Comparison of ENCODE assay signal across 13 mouse cellular contexts in the genomic region with DNA sequence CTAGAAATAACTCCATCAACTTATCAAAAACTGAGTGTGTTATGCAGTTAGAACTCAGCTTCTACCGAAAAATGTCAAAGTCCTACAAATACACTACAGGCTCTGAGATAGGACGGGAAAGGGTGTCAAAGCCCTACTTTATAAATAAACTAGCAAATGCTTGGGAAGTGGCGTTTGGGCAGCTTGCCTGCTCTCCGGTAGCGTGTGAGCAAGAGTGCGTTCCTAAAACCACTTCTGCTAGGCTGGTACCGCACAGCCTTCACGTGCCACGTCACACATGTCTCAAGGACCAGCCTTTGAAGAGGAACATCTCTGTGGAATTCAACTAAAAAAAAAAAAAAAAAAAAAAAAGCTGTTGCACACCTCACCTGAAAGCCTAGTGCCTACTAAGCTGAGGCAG. TPM values are rescaled to one million over a fixed set of nuclear protein-coding genes. Genes with fewer than 3 reads are reported as not detected.
A peak's percentile ranks its signal among the peaks of the same experiment; 100 is the strongest.
DNase-seq lines count a peak whose midpoint lies in the region; ATAC-seq and TF ChIP-seq lines count a peak whose summit lies in the region.
"Had no signal": no experiment of that assay in that cellular context is flagged by ENCODE, and none has a peak within 500 bp of the region (broad histone marks: within the 10 kb centered on the region; RNA-seq: fewer than 3 reads in every experiment).

No protein-coding gene starts in this region.

- TF ChIP-seq POLR2A in cerebellum, adult 2 months (IDR thresholded peaks at IDR 0.05; ENCODE audit: borderline replicate concordance, insufficient read depth, low read length): no peak

- 18% methylated on average over 9 of the region's 9 CpGs for WGBS in cerebellum, adult 2 months
- 80% methylated on average over 9 of the region's 9 CpGs for WGBS in forebrain, embryonic 15.5 days

- no peak overlapping the region for H3K27ac ChIP-seq in cerebellum, adult 2 months (ENCODE audit: insufficient read depth, low read length)
- peak overlapping the region; percentile 33 for H3K27ac ChIP-seq in left cerebral cortex, adult 2 months
- no peak overlapping the region for H3K27ac ChIP-seq in forebrain, embryonic 15.5 days (replicated peaks)

- H3K36me3 ChIP-seq in forebrain, embryonic 15.5 days: no peaks in the 10 kb centered on the region

- peak; percentile 45 to 53 for DNase-seq in cerebellum, adult 2 months
- no peak for DNase-seq in cerebellum, adult 8-10 months
- peak; percentile 63 for DNase-seq in layer of hippocampus, adult 9-11 months
- no peak for DNase-seq in layer of hippocampus, adult 9-10 months (ENCODE audit: low spot score)
- peak in 1 of 2 experiments; percentile 49 for DNase-seq in left cerebral cortex, adult 2 months (ENCODE audit: extremely low spot score in 1 of 2, low spot score in 2 of 2)
- DNase-seq in right cerebral cortex, postnatal 10 days (ENCODE audit: low spot score in 2 of 2): peak; percentile 86 to 88
- no peak for DNase-seq in adrenal gland, adult 18-20 months (ENCODE audit: low spot score in 2 of 2)
- DNase-seq: gastrocnemius, postnatal 10 days; liver, postnatal 0 days had no signal

- H3K4me1 ChIP-seq in cerebellum, adult 2 months (ENCODE audit: control insufficient read depth, insufficient read depth, low read length): peaks cover 40% of the 10 kb centered on the region
- peaks cover 4% of the 10 kb centered on the region; the same call in 1 of the 2 replicates for H3K4me1 ChIP-seq in forebrain, embryonic 15.5 days

- TF ChIP-seq CTCF in cerebellum, adult 2 months (IDR thresholded peaks at IDR 0.05; ENCODE audit: borderline replicate concordance, insufficient read depth, low read depth, low read length): no peak
- no peak for TF ChIP-seq CTCF in left cerebral cortex, adult 2 months (IDR thresholded peaks at IDR 0.05)

- no peak overlapping the region for H3K4me2 ChIP-seq in forebrain, embryonic 15.5 days (replicated peaks)

- no peak overlapping the region for H3K9ac ChIP-seq in forebrain, embryonic 15.5 days (replicated peaks)
- H3K9ac ChIP-seq: liver, postnatal 0 days had no signal

- H3K9me3 ChIP-seq in forebrain, embryonic 15.5 days: no peaks in the 10 kb centered on the region
- H3K9me3 ChIP-seq: G1E had no signal

- ATAC-seq in forebrain, embryonic 15.5 days (replicated peaks): no peak
- ATAC-seq: activated CD4-positive, CD25-positive, alpha-beta regulatory T cell, adult 4 months; intestine, embryonic 16.5 days; liver, postnatal 0 days had no signal

- no peak overlapping the region for H3K4me3 ChIP-seq in cerebellum, adult 2 months (replicated peaks; ENCODE audit: insufficient read depth, low read depth, low read length)
- H3K4me3 ChIP-seq in left cerebral cortex, adult 2 months: no peak overlapping the region
- no peak overlapping the region for H3K4me3 ChIP-seq in forebrain, embryonic 15.5 days

- no peaks in the 10 kb centered on the region for H3K27me3 ChIP-seq in cerebellum, adult 2 months (ENCODE audit: control insufficient read depth, insufficient read depth, low read length)
- no peaks in the 10 kb centered on the region for H3K27me3 ChIP-seq in forebrain, embryonic 15.5 days

- intact Hi-C loops in left cerebral cortex, adult 2 months (cut with DNase I): loop anchor here (2.0 kb wide), 1 partner anchor 62 kb away; no protein-coding TSS in a partner anchor

RNA-seq across cellular contexts. Expression of a gene that starts 36.7 kb away (rescaled TPM):
- 212 and 222 TPM in 2 replicates for polyA plus RNA-seq in cerebellum, adult 2 months (2012; rRNA removed)
- 100 to 1,000 TPM; 173 to 176 TPM for total RNA-seq in left cerebral cortex, adult 2 months (2021)
- polyA plus RNA-seq in forebrain, embryonic 15.5 days (2015; fragmentation: Nextera tagmentation; extraction: Ambion mirVana): 16.7 and 17.1 TPM in 2 replicates
- total RNA-seq in adrenal gland, adult 18-20 months (2021): 10 to 100 TPM; 52.6 to 87.9 TPM

Comparison
In these comparisons a context has a peak if more than half of its experiments do, and no peak if none do; other contexts are left out.
1. DNase-seq: peak in cerebellum, adult 2 months (2 of 2), layer of hippocampus, adult 9-11 months (single experiment) and right cerebral cortex, postnatal 10 days (2 of 2); none in cerebellum, adult 8-10 months (single experiment), layer of hippocampus, adult 9-10 months (single experiment) and adrenal gland, adult 18-20 months (0 of 2).